Comparison of ENCODE assay signal across 14 mouse cellular contexts in genomic region chr5:112238781-112239482, GRCm38 (mm10). TPM values are rescaled to one million over a fixed set of nuclear protein-coding genes. Genes with fewer than 3 reads are reported as not detected.
DNase-seq lines count a peak whose midpoint lies in the region; ATAC-seq and TF ChIP-seq lines count a peak whose summit lies in the region.
"Had no signal": no experiment of that assay in that cellular context is flagged by ENCODE, and none has a peak within 500 bp of the region (broad histone marks: within the 10 kb centered on the region; RNA-seq: fewer than 3 reads in every experiment).

No protein-coding gene starts in this region.

- 77% methylated on average over 3 of the region's 3 CpGs for WGBS in embryonic facial prominence, embryonic 10.5 days
- WGBS in forebrain, embryonic 12.5 days: 62% methylated on average over 3 of the region's 3 CpGs
- 35% methylated on average over 3 of the region's 3 CpGs for WGBS in hindbrain, embryonic 15.5 days
- WGBS in midbrain, postnatal 0 days: 55% methylated on average over 3 of the region's 3 CpGs

- no peak for TF ChIP-seq CTCF in midbrain, postnatal 0 days (IDR thresholded peaks at IDR 0.05)

- peak; percentile 31 for DNase-seq in embryonic facial prominence, embryonic 10.5 days (ENCODE audit: low spot score)
- DNase-seq in midbrain, postnatal 0 days (ENCODE audit: low spot score): peak; percentile 52
- DNase-seq in adipocyte (ENCODE audit: low spot score): no peak
- DNase-seq in thymus, postnatal 10 days (ENCODE audit: low spot score in 2 of 2): no peak
- no peak for DNase-seq in urinary bladder, adult 18-20 months (ENCODE audit: low spot score in 2 of 2)
- DNase-seq: adrenal gland, adult 2 months; cerebellum, postnatal 25 days; kidney, postnatal 36 days had no signal

- peak overlapping the region; percentile 86 for H3K27ac ChIP-seq in embryonic facial prominence, embryonic 10.5 days (replicated peaks)
- peak overlapping the region; percentile 97 for H3K27ac ChIP-seq in forebrain, embryonic 12.5 days
- 0 out of 2 replicates have a peak overlapping the region, but pooled peaks have one; percentile 22 for H3K27ac ChIP-seq in hindbrain, embryonic 15.5 days (replicated peaks)
- no peak overlapping the region for H3K27ac ChIP-seq in midbrain, postnatal 0 days (ENCODE audit: low read depth, low read length)
- H3K27ac ChIP-seq: heart, embryonic 15.5 days had no signal

- peak; percentile 28; the same call in 1 of the 2 replicates for ATAC-seq in forebrain, embryonic 12.5 days (ENCODE audit: low FRiP score)
- 0 out of 2 replicates have a peak, but pooled peaks have one; percentile 13 for ATAC-seq in hindbrain, embryonic 15.5 days (ENCODE audit: low FRiP score, low read depth)
- no peak for ATAC-seq in midbrain, postnatal 0 days (ENCODE audit: low FRiP score)
- no peak for ATAC-seq in erythroid progenitor cell, adult 5-6 weeks (replicated peaks; ENCODE audit: low FRiP score, poor library complexity, severe bottlenecking)
- ATAC-seq: lung, postnatal 0 days had no signal

- no peak overlapping the region for H3K9ac ChIP-seq in forebrain, embryonic 12.5 days
- no peak overlapping the region for H3K9ac ChIP-seq in hindbrain, embryonic 15.5 days
- no peak overlapping the region for H3K9ac ChIP-seq in midbrain, postnatal 0 days (replicated peaks; ENCODE audit: low read length, poor library complexity, severe bottlenecking)
- H3K9ac ChIP-seq: heart, embryonic 15.5 days had no signal

- no peak overlapping the region for H3K4me2 ChIP-seq in forebrain, embryonic 12.5 days
- H3K4me2 ChIP-seq in hindbrain, embryonic 15.5 days: no peak overlapping the region
- H3K4me2 ChIP-seq in midbrain, postnatal 0 days (ENCODE audit: low read depth, low read length, poor library complexity, severe bottlenecking): no peak overlapping the region
- H3K4me2 ChIP-seq: heart, embryonic 15.5 days had no signal

- H3K9me3 ChIP-seq in embryonic facial prominence, embryonic 10.5 days: no peaks in the 10 kb centered on the region
- H3K9me3 ChIP-seq in forebrain, embryonic 12.5 days: no peaks in the 10 kb centered on the region
- H3K9me3 ChIP-seq in hindbrain, embryonic 15.5 days: no peaks in the 10 kb centered on the region
- H3K9me3 ChIP-seq in midbrain, postnatal 0 days (ENCODE audit: low read length): no peaks in the 10 kb centered on the region
- H3K9me3 ChIP-seq: heart, embryonic 15.5 days had no signal

- H3K4me1 ChIP-seq in embryonic facial prominence, embryonic 10.5 days: peaks cover 54% of the 10 kb centered on the region
- H3K4me1 ChIP-seq in forebrain, embryonic 12.5 days: peaks cover 59% of the 10 kb centered on the region
- peaks cover 33% of the 10 kb centered on the region for H3K4me1 ChIP-seq in hindbrain, embryonic 15.5 days (replicated peaks)
- peaks cover 10% of the 10 kb centered on the region; the same call in 1 of the 2 replicates for H3K4me1 ChIP-seq in midbrain, postnatal 0 days (ENCODE audit: insufficient read depth, low read length)

- peaks cover 51% of the 10 kb centered on the region for H3K27me3 ChIP-seq in embryonic facial prominence, embryonic 10.5 days (replicated peaks; ENCODE audit: low read depth, poor library complexity, severe bottlenecking)
- no peaks in the 10 kb centered on the region for H3K27me3 ChIP-seq in forebrain, embryonic 12.5 days
- H3K27me3 ChIP-seq in hindbrain, embryonic 15.5 days: no peaks in the 10 kb centered on the region
- H3K27me3 ChIP-seq in midbrain, postnatal 0 days (ENCODE audit: insufficient read depth, low read length): no peaks in the 10 kb centered on the region

- H3K4me3 ChIP-seq in embryonic facial prominence, embryonic 10.5 days: no peak overlapping the region
- H3K4me3 ChIP-seq in forebrain, embryonic 12.5 days (replicated peaks): no peak overlapping the region
- no peak overlapping the region for H3K4me3 ChIP-seq in hindbrain, embryonic 15.5 days
- H3K4me3 ChIP-seq in midbrain, postnatal 0 days (ENCODE audit: low read depth, low read length): no peak overlapping the region
- H3K4me3 ChIP-seq: erythroblast, embryonic 14.5 days; heart, embryonic 15.5 days had no signal

- no peaks in the 10 kb centered on the region for H3K36me3 ChIP-seq in embryonic facial prominence, embryonic 10.5 days (replicated peaks)
- H3K36me3 ChIP-seq in forebrain, embryonic 12.5 days (replicated peaks): no peaks in the 10 kb centered on the region
- H3K36me3 ChIP-seq in hindbrain, embryonic 15.5 days: no peaks in the 10 kb centered on the region
- H3K36me3 ChIP-seq in midbrain, postnatal 0 days (ENCODE audit: insufficient read depth, low read length): no peaks in the 10 kb centered on the region
- H3K36me3 ChIP-seq: heart, embryonic 15.5 days had no signal

RNA-seq across cellular contexts. Expression of gene Cryba4, which starts 13.4 kb away (rescaled TPM):
- 0.35 and 0.69 TPM in 2 replicates for polyA plus RNA-seq in embryonic facial prominence, embryonic 10.5 days (2016; fragmentation: Nextera tagmentation; extraction: Ambion mirVana)
- polyA plus RNA-seq in forebrain, embryonic 12.5 days (2016; fragmentation: Nextera tagmentation; extraction: Ambion mirVana): 1.2 and 1.4 TPM in 2 replicates
- 1.4 and 1.5 TPM in 2 replicates for polyA plus RNA-seq in hindbrain, embryonic 15.5 days (2015; fragmentation: Nextera tagmentation; extraction: Ambion mirVana)
- total RNA-seq in midbrain, postnatal 0 days (2014; rRNA removed): 1.6 and 2.4 TPM in 2 replicates
- 2.5 and 2.9 TPM in 2 replicates for polyA plus RNA-seq in midbrain, postnatal 0 days (2015; fragmentation: Nextera tagmentation; extraction: Ambion mirVana)
- not detected in 2 replicates for total RNA-seq in erythroid progenitor cell, adult 5-6 weeks (2015; ENCODE audit: low replicate concordance)
- total RNA-seq in erythroid progenitor cell, adult 5-6 weeks (2017; ENCODE audit: low replicate concordance): not detected in 2 replicates
- polyA plus RNA-seq: erythroblast, embryonic 14.5 days had no signal

RNA-seq across cellular contexts. Expression of gene Crybb1, which starts 16.7 kb away (rescaled TPM):
- polyA plus RNA-seq in embryonic facial prominence, embryonic 10.5 days (2016; fragmentation: Nextera tagmentation; extraction: Ambion mirVana): 0.20 and 0.80 TPM in 2 replicates
- polyA plus RNA-seq in forebrain, embryonic 12.5 days (2016; fragmentation: Nextera tagmentation; extraction: Ambion mirVana): 1.2 and 1.3 TPM in 2 replicates
- 3.9 and 5.3 TPM in 2 replicates for polyA plus RNA-seq in hindbrain, embryonic 15.5 days (2015; fragmentation: Nextera tagmentation; extraction: Ambion mirVana)
- total RNA-seq in midbrain, postnatal 0 days (2014; rRNA removed): 7.2 and 11.5 TPM in 2 replicates
- polyA plus RNA-seq in midbrain, postnatal 0 days (2015; fragmentation: Nextera tagmentation; extraction: Ambion mirVana): 13.1 and 13.2 TPM in 2 replicates
- not detected in 2 replicates for total RNA-seq in erythroid progenitor cell, adult 5-6 weeks (2015; ENCODE audit: low replicate concordance)
- not detected in 2 replicates for total RNA-seq in erythroid progenitor cell, adult 5-6 weeks (2017; ENCODE audit: low replicate concordance)
- polyA plus RNA-seq: erythroblast, embryonic 14.5 days had no signal

RNA-seq across cellular contexts. Expression of gene Tpst2, which starts 37.6 kb away (rescaled TPM):
- polyA plus RNA-seq in embryonic facial prominence, embryonic 10.5 days (2016; fragmentation: Nextera tagmentation; extraction: Ambion mirVana): 34.0 and 35.9 TPM in 2 replicates
- polyA plus RNA-seq in forebrain, embryonic 12.5 days (2016; fragmentation: Nextera tagmentation; extraction: Ambion mirVana): 27.1 and 28.6 TPM in 2 replicates
- polyA plus RNA-seq in hindbrain, embryonic 15.5 days (2015; fragmentation: Nextera tagmentation; extraction: Ambion mirVana): 28.5 and 31.8 TPM in 2 replicates
- 37.3 and 41.1 TPM in 2 replicates for total RNA-seq in midbrain, postnatal 0 days (2014; rRNA removed)
- 37.1 and 37.8 TPM in 2 replicates for polyA plus RNA-seq in midbrain, postnatal 0 days (2015; fragmentation: Nextera tagmentation; extraction: Ambion mirVana)
- total RNA-seq in erythroid progenitor cell, adult 5-6 weeks (2015; ENCODE audit: low replicate concordance): 3.4 and 6.5 TPM in 2 replicates
- 5.8 and 19.2 TPM in 2 replicates for total RNA-seq in erythroid progenitor cell, adult 5-6 weeks (2017; ENCODE audit: low replicate concordance)

Comparison
In these comparisons a context has a peak if more than half of its experiments do, and no peak if none do; other contexts are left out.
1. DNase-seq: peak in embryonic facial prominence, embryonic 10.5 days (single experiment) and midbrain, postnatal 0 days (single experiment); none in adipocyte (single experiment), thymus, postnatal 10 days (0 of 2) and urinary bladder, adult 18-20 months (0 of 2).
2. ATAC-seq: peak in forebrain, embryonic 12.5 days (single experiment) and hindbrain, embryonic 15.5 days (single experiment); none in midbrain, postnatal 0 days (single experiment) and erythroid progenitor cell, adult 5-6 weeks (single experiment).